Mouse (Mus musculus): ENCODE data around the gene Ankrd27. TPM values are rescaled to one million over a fixed set of nuclear protein-coding genes. Genes with fewer than 3 reads are reported as not detected.

Gene Ankrd27
- polyA plus RNA-seq, 1 experiment: 65.3 TPM

DNA sequence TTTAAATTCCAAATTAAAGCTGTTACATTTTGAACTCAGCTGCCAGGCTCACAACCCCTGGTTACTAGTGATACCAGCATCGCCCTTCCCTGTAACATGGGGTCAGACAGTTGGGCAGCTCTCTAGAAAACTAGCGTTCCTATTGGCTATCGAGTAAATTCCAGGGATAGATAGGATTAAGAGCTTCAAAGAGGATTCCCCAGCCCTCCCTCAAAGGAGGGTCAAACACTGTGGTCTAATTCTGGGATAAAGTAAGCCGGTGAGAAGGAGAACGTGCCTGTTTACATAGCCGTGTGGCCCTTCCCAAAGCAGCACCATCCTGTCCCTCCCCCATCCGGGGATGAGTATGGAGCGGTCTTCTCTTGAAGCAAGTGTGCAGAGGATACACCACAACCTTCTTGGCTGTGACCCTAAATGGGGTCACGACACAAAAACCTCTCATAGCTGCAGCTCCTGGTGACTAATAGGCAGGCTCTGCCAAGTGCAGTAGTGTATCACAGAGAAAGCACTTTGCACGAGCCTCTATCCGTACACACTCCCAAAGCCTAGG is 2.5 kb upstream of the Ankrd27 start:
- peaks cover 13% of the 10 kb centered on the region; the same call in 1 of the 2 replicates for H3K4me1 ChIP-seq (ENCODE audit: control insufficient read depth, insufficient read depth, low read length)
- no peak overlapping the region for H3K4me3 ChIP-seq (ENCODE audit: insufficient read depth, low read length)
- no peak overlapping the region for H3K27ac ChIP-seq (ENCODE audit: insufficient read depth, low read length)
- TF ChIP-seq CTCF (IDR thresholded peaks at IDR 0.05; ENCODE audit: borderline replicate concordance, insufficient read depth, low read length): no peak
- TF ChIP-seq POLR2A (IDR thresholded peaks at IDR 0.05; ENCODE audit: low read depth, low read length): no peak

DNA sequence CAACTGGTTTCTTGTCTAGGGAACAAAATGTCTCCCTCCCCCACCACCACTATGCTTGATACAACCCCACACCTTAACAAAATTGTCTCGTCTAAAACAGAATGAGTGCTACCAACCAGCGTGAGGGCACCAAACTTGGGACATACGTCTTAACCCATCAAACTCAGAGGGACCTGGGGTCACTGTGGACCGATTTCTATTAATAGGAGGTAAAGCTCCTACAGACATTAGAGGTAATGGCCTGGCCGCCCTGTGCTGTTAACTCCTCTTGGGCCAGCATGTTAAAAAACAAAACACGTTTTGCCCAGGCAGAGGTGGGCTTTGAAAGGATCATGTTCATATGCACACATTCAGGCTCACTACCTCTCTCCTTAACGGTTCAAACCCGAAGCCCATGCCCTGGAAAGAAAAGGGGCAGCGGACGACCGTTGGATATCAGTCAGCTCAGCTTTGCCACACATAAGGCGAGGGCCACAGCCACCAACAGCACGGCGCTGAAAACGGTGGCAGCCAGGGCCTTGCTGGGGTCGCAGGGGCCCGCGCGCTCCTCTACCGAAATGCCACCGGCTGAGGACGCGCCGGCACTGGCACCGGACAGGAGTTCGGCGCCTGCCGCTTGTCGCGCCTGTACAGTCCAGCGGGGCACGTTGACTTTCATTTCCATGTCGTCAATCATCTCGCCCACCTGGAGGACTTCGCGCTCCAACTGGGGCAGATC is 1.8 kb upstream of the Ankrd27 start:
- peak overlapping the region; percentile 69 for H3K4me3 ChIP-seq (ENCODE audit: insufficient read depth, low read length)
- peaks cover 18% of the 10 kb centered on the region; the same call in 1 of the 2 replicates for H3K4me1 ChIP-seq (ENCODE audit: control insufficient read depth, insufficient read depth, low read length)
- H3K27ac ChIP-seq (ENCODE audit: insufficient read depth, low read length): no peak overlapping the region
- TF ChIP-seq POLR2A (IDR thresholded peaks at IDR 0.05; ENCODE audit: low read depth, low read length): no peak
- TF ChIP-seq CTCF (IDR thresholded peaks at IDR 0.05; ENCODE audit: borderline replicate concordance, insufficient read depth, low read length): no peak

DNA sequence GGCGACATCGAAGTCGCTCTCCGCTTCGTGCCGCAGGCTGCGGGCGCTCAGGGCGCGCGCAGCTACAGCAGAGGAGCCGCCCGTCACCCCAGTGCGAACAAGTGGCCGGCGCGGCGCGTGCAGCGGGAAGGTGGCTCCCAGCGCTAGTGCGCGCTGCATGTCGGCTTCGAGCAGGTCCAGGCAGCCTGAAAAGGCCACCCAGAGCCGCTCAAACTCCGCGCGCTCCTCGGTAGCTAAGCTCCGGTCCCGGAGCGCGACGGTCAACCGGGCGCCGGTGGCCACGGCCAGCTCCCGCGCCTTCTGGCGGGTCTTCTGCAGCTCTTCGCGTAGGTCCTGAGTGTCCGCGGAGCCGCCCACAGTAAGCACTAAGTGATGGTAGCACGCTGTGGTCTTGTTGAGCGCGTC is 1.3 kb upstream of the Ankrd27 start:
- TF ChIP-seq CTCF (IDR thresholded peaks at IDR 0.05; ENCODE audit: borderline replicate concordance, insufficient read depth, low read length) (no peak), POLR2A (IDR thresholded peaks at IDR 0.05; ENCODE audit: low read depth, low read length) (no peak)
- Histone ChIP-seq H3K4me1 (ENCODE audit: control insufficient read depth, insufficient read depth, low read length) (peaks cover 20% of the 10 kb centered on the region; the same call in 1 of the 2 replicates), H3K4me3 (ENCODE audit: insufficient read depth, low read length) (peak overlapping the region; percentile 69), H3K27ac (ENCODE audit: insufficient read depth, low read length) (no peak overlapping the region)

DNA sequence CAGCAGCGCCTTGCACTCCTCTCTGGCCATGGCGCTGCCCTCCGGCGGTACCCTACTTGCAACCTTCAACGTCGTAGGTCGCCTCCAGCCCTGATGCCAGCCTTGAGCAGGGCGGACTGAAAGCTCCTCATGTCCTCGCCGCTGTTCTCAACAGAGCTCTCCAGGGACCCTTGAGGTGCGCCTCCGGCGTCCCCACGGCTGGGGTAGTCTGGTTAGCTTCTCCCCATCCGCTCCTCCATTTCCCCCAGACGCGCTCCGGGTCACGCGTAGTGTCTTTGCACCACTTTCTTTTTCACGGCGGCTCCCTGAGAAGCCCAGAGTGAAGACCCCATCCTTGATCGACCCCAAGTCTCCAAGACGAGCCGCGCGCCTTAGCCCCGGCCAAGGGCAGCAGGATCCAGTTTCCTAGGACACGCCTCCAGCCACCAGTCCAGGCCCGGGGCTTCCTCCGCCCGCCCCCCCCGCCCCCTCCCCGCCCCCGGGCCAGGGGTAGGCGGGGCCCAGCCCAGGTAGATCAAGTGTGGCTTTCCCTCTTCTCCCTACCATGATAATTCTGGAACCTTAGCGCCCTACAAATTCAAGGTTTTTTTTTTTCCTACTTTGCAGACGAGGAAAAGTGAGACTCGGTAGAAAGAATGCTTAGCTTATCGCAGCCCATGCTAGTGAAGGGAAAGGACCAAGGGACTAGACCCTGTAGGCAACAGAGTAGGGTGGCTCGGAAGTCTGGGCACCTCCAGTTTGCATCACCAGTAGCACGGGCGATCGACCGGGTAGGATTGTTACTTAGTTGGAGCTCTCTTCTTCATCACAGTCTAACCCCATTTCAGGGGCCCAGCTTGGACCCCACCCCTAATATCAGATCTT is 621 bp upstream of the Ankrd27 start, which contains the start of gene Rgs9bp:
Gene Rgs9bp (minus strand): TSS at position 392 of the 864 bp plus-strand sequence.
- H3K4me3 ChIP-seq (ENCODE audit: insufficient read depth, low read length): peak within 1 kb of the TSS; percentile 81
- peak within 1 kb of the TSS; percentile 3; the same call in 1 of the 2 replicates for H3K27ac ChIP-seq (ENCODE audit: insufficient read depth, low read length)
- H3K4me1 ChIP-seq (ENCODE audit: control insufficient read depth, insufficient read depth, low read length): peaks cover 22% of the 10 kb centered on the region
- TF ChIP-seq CTCF (IDR thresholded peaks at IDR 0.05; ENCODE audit: borderline replicate concordance, insufficient read depth, low read length) (no peak), POLR2A (IDR thresholded peaks at IDR 0.05; ENCODE audit: low read depth, low read length) (no peak; the same call in 1 of the 2 replicates)

DNA sequence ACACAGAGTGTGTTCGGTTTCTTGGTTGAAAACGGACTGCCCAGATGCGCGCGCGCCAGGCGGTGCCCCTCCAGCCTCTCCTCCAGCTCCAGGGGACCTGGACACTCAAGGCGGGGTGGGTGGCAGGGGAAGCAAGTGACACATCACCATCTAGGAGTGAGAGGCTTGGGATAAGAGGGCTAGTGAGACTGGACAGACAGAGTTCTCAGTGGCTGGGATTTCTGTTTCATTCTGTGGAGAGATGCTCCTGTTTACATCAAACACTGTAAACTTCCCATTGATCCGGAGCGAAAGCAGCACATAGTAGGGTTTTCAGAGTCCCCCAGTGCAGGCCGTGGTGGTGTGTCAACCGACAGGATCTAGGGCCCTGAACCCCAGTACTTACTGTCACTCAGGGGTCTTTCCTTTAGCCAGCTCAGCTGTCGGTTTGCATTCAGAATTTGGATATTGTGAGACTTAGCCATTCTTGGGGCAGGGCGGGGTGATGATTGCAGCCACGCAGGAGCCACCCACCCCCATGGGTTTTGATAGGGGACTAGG is 932 bp downstream of the Ankrd27 start:
- TF ChIP-seq POLR2A (IDR thresholded peaks at IDR 0.05; ENCODE audit: low read depth, low read length) (no peak), CTCF (IDR thresholded peaks at IDR 0.05; ENCODE audit: borderline replicate concordance, insufficient read depth, low read length) (no peak)
- Histone ChIP-seq H3K4me1 (ENCODE audit: control insufficient read depth, insufficient read depth, low read length) (peaks cover 22% of the 10 kb centered on the region), H3K27ac (ENCODE audit: insufficient read depth, low read length) (no peak overlapping the region), H3K4me3 (ENCODE audit: insufficient read depth, low read length) (peak overlapping the region; percentile 81)

DNA sequence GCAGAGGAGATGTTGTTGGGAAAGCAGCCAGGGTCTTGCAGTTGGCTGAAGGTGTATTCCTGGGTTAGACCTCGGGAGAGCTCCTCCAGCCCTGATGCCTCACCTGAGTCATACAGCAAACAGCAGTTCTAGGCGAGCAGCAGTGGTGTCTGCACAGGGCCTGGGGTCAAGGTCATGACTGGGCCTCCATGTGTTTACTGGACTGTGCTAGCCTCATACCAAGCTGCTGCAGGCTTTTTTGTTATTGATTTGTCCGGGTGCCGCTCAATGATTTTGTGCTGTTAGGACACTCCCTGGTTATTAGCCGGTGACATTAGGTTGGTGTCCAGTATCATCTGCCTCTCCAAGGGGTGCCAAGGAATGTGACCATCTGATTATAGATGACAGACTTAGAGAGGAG is 1.7 kb downstream of the Ankrd27 start:
- TF ChIP-seq POLR2A (IDR thresholded peaks at IDR 0.05; ENCODE audit: low read depth, low read length) (no peak), CTCF (IDR thresholded peaks at IDR 0.05; ENCODE audit: borderline replicate concordance, insufficient read depth, low read length) (no peak)
- Histone ChIP-seq H3K27ac (ENCODE audit: insufficient read depth, low read length) (no peak overlapping the region), H3K4me1 (ENCODE audit: control insufficient read depth, insufficient read depth, low read length) (peaks cover 22% of the 10 kb centered on the region), H3K4me3 (ENCODE audit: insufficient read depth, low read length) (no peak overlapping the region)

DNA sequence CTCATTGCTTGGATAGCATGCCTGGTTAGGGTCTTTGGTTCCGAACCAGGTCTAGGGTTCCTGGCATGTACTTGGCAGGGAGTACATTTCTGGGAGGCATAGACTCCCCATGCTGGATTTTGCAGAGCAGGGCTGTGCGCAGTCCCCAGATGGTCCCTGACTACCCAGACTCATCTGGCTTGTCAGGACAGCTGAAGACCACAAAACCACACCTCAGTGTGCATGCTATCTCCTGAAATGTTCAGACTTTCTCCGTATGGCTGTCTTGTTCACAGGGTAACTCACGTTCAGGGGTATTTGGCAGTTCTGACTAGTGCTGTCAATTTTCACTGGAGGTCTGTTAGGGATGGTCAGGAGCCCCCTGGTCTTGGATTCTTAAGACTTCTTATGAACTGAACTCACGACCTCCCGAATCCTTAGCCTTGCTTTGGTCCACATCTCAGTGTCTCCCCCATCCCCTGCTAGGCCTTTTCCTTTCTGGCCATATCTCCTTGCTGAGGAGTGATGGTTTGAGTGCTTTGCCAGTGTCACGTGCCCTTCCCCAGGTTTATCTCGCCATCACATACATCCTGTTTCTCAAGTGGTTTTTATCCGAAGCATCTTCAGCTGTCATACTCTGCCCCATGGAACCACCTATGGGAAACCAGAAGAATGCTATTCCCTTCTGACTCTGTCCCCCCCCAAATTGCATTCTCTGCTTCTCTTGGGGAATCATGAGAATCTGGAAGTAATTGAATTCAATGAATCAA is 2.8 kb downstream of the Ankrd27 start:
- H3K27ac ChIP-seq (ENCODE audit: insufficient read depth, low read length): no peak overlapping the region
- H3K4me1 ChIP-seq (ENCODE audit: control insufficient read depth, insufficient read depth, low read length): peaks cover 14% of the 10 kb centered on the region

DNA sequence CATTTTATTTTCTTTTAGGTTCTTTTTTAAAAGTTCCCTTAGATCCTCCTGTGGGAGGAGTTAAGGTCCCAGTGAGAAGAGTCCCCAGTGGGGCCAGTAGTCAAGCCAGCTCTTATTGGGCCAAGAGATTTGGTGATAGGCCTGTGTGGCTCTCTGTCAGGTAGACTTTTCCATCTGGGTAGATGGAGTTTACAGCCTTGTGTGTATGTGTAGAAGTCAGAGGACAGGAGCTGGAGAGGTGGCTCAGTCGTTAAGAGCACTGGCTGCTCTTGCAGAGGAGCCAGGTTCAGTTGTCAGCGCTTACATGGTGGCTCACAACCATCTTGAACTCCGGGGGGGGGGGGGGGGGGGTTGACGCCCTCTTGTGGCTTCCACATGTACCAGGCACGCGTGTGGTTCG is 3.4 kb downstream of the Ankrd27 start:
- peaks cover 11% of the 10 kb centered on the region for H3K4me1 ChIP-seq (ENCODE audit: control insufficient read depth, insufficient read depth, low read length)
- no peak overlapping the region for H3K4me3 ChIP-seq (ENCODE audit: insufficient read depth, low read length)
- no peak overlapping the region for H3K27ac ChIP-seq (ENCODE audit: insufficient read depth, low read length)
- TF ChIP-seq POLR2A (IDR thresholded peaks at IDR 0.05; ENCODE audit: low read depth, low read length): 0 out of 2 replicates have a peak, but pooled peaks have one; percentile 3
- no peak for TF ChIP-seq CTCF (IDR thresholded peaks at IDR 0.05; ENCODE audit: borderline replicate concordance, insufficient read depth, low read length)

More for the DNA sequence above, 2.8 kb downstream of the Ankrd27 start:
- no peak overlapping the region for H3K4me3 ChIP-seq (ENCODE audit: insufficient read depth, low read length)
- TF ChIP-seq CTCF (IDR thresholded peaks at IDR 0.05; ENCODE audit: borderline replicate concordance, insufficient read depth, low read length) (no peak), POLR2A (IDR thresholded peaks at IDR 0.05; ENCODE audit: low read depth, low read length) (no peak)

DNA sequence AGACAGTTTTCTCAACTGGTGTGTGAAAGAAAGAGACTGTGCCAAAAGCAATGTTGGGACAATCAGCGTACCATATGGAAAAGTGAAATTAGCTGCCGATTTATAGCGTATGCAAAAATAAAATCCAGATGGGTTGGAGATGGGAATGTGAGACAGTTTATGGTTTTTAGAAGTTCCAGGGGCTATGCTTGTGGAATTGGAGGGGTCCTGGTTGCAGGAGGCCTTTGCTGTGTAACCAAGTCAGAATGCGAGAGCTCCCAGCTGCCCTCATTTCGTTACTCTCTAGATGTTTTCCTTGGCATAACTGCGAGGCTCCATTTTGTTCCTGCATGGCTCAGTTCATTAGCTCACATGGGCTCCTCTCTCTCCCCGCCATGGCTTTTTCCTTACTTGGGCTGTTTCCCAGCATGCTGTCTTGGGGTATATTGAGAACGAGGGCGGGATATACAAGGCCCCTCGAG is 4.7 kb downstream of the Ankrd27 start:
- peaks cover 11% of the 10 kb centered on the region for H3K4me1 ChIP-seq (ENCODE audit: control insufficient read depth, insufficient read depth, low read length)

More for the DNA sequence above, 4.7 kb downstream of the Ankrd27 start:
- Histone ChIP-seq H3K27ac (ENCODE audit: insufficient read depth, low read length) (peak overlapping the region; percentile 67), H3K4me3 (ENCODE audit: insufficient read depth, low read length) (no peak overlapping the region)
- peak; percentile 33; the same call in 1 of the 2 replicates for TF ChIP-seq POLR2A (IDR thresholded peaks at IDR 0.05; ENCODE audit: low read depth, low read length)
- no peak for TF ChIP-seq CTCF (IDR thresholded peaks at IDR 0.05; ENCODE audit: borderline replicate concordance, insufficient read depth, low read length)

Measured in embryonic fibroblast, embryonic 13.5 days (primary cell).